Mouse (Mus musculus) neural tube, embryonic 12.5 days (tissue): Measurements from ENCODE around the gene Tanc1. TPM values are rescaled to one million over a fixed set of nuclear protein-coding genes. Genes with fewer than 3 reads are reported as not detected.
A peak's percentile ranks its signal among the peaks of the same experiment; 100 is the strongest.

Experiments used
- ATAC-seq: fragments of 200-750 bp; cut with Nextera tagmentation; 2 replicates; pipeline ENCODE4 v1.8.0; 2017; ENCODE audit warnings: low read depth, mild to moderate bottlenecking, moderate TSS enrichment, moderate library complexity; ENCODE audit not compliant: low FRiP score
- H3K27ac ChIP-seq: fragments of 300-500 bp; sonication (generic); 2 replicates; pipeline ENCODE4 v1.5.1; 2016
- H3K27me3 ChIP-seq: fragments of 300-500 bp; sonication (generic); replicated peaks from 2 replicates; pipeline ENCODE4 v1.6.1; 2016; ENCODE audit warnings: mild to moderate bottlenecking
- H3K36me3 ChIP-seq: fragments of 300-500 bp; sonication (generic); 2 replicates; pipeline ENCODE4 v1.6.1; 2016; ENCODE audit warnings: mild to moderate bottlenecking
- H3K4me1 ChIP-seq: fragments of 300-500 bp; sonication (generic); 2 replicates; pipeline ENCODE4 v1.6.1; 2016
- H3K4me2 ChIP-seq: fragments of 300-500 bp; sonication (generic); replicated peaks from 2 replicates; pipeline ENCODE4 v1.6.1; 2016; ENCODE audit warnings: mild to moderate bottlenecking
- H3K4me3 ChIP-seq: fragments of 300-500 bp; sonication (generic); 2 replicates; pipeline ENCODE4 v1.5.1; 2016
- H3K9ac ChIP-seq: fragments of 300-500 bp; sonication (generic); 2 replicates; pipeline ENCODE4 v1.6.1; 2016; ENCODE audit warnings: mild to moderate bottlenecking
- H3K9me3 ChIP-seq: fragments of 300-500 bp; sonication (generic); 2 replicates; pipeline ENCODE4 v1.6.1; 2016; ENCODE audit warnings: mild to moderate bottlenecking
- WGBS: fragments of 180-500 bp; shearing (Covaris S2); methylation state at CpG from one replicate; pipeline ENCODE4 v1.1.7; 2016; 5-methylcytosine and 5-hydroxymethylcytosine counted together
- polyA plus RNA-seq: library from polyadenylated mRNA; unstranded; fragments of >200 nt; fragmentation: Nextera tagmentation; extraction: Ambion mirVana; gene quantifications from 2 replicates; pipeline ENCODE4 v1.2.1, GENCODE M21; 2016

The Tanc1 gene
- polyA plus RNA-seq, 1 experiment from 2014 or later: 15.9 TPM

- Histone ChIP-seq H3K27me3 (no peaks in the 10 kb centered on the region), H3K9me3 (no peaks in the 10 kb centered on the region), H3K36me3 (no peaks in the 10 kb centered on the region), H3K4me3 (no peak overlapping the region), H3K27ac (no peak overlapping the region), H3K4me1 (peaks cover 23% of the 10 kb centered on the region), H3K9ac (no peak overlapping the region), H3K4me2 (no peak overlapping the region)
- 65% methylated on average over 8 of the region's 8 CpGs for WGBS
- no peak for ATAC-seq
Measured at GRCm38 (mm10) chr2:59596545-59596944, 15.3 kb upstream of the Tanc1 start.

DNA sequence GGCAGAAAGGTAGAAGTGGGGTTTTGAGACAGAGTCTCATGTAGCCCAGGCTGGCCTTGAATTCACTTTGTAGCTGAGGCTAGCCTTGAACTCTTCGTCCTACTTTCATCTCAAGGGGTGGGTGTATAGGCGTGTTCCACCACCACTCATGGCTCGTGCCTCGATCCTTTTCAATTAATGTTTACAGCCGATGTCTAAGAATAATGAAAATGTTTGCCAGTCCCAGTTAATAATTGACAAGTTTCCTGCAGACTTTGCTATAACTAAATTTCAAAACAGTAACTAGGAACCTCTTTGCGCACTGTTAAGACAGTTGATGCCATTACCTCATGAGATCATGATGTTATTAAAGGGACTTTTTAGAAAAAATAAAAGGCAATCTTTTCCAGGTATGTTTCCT, 13.6 kb upstream of the Tanc1 start:
- peaks cover 23% of the 10 kb centered on the region for H3K4me1 ChIP-seq
- WGBS: 87% methylated on average over 6 of the region's 6 CpGs
- H3K9ac ChIP-seq: no peak overlapping the region
- H3K4me2 ChIP-seq: no peak overlapping the region
- H3K36me3 ChIP-seq: no peaks in the 10 kb centered on the region
- H3K9me3 ChIP-seq: no peaks in the 10 kb centered on the region
- H3K27me3 ChIP-seq: no peaks in the 10 kb centered on the region
- no peak for ATAC-seq
- no peak overlapping the region for H3K4me3 ChIP-seq
- no peak overlapping the region for H3K27ac ChIP-seq

DNA sequence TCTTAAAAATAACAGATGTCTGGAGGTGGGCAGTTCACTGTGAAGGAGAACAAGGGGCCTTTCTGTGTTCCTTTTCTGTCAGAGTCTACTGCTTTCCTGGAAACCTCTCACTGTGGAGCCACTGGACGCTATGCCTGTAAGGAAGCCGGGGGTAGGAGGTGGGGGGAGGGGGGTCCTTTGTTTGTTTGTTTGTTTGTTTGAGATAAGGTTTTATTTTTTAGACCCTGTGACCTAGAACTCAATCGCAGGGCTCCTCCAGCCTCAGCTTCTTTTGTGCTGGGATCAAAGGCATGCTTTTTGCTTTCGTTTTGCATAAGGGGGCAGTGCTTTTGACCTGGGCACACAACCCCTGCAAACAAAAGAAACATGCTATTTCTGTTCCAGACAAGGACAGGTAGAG, 12.9 kb upstream of the Tanc1 start:
- ATAC-seq: no peak
- Histone ChIP-seq H3K4me1 (peaks cover 19% of the 10 kb centered on the region), H3K4me3 (no peak overlapping the region), H3K9me3 (no peaks in the 10 kb centered on the region), H3K27ac (no peak overlapping the region), H3K4me2 (no peak overlapping the region; the same call in 1 of the 2 replicates), H3K36me3 (no peaks in the 10 kb centered on the region), H3K9ac (no peak overlapping the region), H3K27me3 (no peaks in the 10 kb centered on the region)
- 6% methylated on average over 4 of the region's 4 CpGs for WGBS

DNA sequence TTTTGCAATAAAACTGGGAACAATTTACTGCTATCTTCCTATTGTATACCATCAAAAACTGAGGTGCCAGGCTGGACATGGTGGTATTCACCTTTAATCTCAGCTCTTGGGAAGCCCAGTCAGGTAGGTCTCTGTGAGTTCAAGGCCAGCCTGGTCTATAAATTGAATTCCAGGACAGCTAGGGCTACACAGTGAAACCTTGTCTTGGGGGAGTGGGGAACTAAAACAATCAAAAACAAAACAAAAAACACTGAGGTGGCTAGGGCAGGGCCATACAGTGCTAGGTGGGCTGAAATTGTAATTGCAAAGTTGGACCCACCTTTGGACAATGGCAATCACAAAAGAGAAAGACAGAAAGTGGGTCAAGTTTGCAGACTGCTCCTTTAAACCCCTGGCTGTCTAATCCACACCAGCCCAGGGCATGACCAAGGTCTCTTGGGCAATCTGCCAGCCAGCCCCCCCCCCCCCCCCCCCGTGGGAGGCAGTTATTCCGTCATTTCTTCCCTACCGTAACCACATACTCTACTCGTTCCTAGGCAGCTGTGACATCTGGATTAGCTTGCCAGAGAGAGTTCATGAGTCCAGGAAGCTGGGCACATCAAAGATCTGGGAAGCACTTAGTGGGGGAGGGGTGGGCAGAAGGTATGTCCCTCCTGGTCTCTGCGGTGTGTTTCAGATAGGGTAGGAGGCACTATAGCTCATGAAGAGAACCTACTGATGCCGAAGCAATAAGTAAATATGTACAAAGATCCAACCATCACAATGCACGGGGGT, 12.3 kb upstream of the Tanc1 start:
- peak overlapping the region; percentile 30 for H3K4me2 ChIP-seq

DNA sequence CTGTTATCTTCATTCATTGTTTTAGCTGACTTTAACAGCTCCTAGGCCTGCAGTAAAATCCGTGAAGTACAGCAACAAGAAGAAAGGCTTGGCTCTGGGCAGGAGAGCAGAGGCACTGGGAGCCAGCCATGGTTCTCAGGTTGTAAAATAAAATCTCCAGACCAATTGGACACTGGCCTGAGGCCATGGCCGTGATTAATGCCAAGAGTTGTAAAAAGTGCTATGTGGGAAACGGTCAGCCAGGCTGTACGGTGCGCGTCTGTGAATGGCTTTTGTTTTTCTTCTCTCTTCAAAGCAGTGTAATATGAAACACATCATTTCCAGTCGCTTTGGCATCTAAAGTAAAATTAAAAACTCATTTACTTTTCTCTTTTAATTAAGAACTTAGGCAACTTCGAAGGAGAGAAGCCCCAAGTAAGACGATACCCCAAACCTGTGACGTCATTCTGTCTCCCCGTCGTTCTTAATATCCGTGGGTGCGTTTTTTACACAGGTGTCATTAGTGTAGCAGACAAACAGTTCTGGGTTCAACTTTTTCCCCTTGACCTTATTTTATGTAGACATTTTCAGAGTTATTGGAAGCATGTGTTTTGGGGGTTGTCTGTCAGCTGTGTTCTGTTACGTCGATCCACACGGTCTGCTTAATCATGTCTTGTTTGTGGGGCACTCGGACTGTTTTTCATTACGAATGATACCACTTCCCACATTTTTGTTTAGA, 11.6 kb upstream of the Tanc1 start:
- H3K4me1 ChIP-seq: peaks cover 13% of the 10 kb centered on the region
- H3K27me3 ChIP-seq: no peaks in the 10 kb centered on the region
- ATAC-seq: peak; percentile 35; the same call in 1 of the 2 replicates
- H3K36me3 ChIP-seq: no peaks in the 10 kb centered on the region
- WGBS: 43% methylated on average over 19 of the region's 19 CpGs
- H3K4me3 ChIP-seq: no peak overlapping the region
- H3K9ac ChIP-seq: no peak overlapping the region
- peak overlapping the region; percentile 30 for H3K4me2 ChIP-seq
- no peak overlapping the region for H3K27ac ChIP-seq
- H3K9me3 ChIP-seq: no peaks in the 10 kb centered on the region

More for the DNA sequence above, 12.3 kb upstream of the Tanc1 start:
- Histone ChIP-seq H3K36me3 (no peaks in the 10 kb centered on the region), H3K27me3 (no peaks in the 10 kb centered on the region), H3K4me3 (no peak overlapping the region), H3K4me1 (peaks cover 13% of the 10 kb centered on the region), H3K27ac (no peak overlapping the region), H3K9me3 (no peaks in the 10 kb centered on the region), H3K9ac (no peak overlapping the region)
- 4% methylated on average over 7 of the region's 7 CpGs for WGBS
- peak; percentile 84 for ATAC-seq

GRCm38 (mm10) chr2:59600980-59601379, 10.9 kb upstream of the Tanc1 start:
- H3K4me1 ChIP-seq: peaks cover 13% of the 10 kb centered on the region
- H3K4me2 ChIP-seq: no peak overlapping the region
- ATAC-seq: no peak
- H3K27ac ChIP-seq: no peak overlapping the region
- no peaks in the 10 kb centered on the region for H3K9me3 ChIP-seq
- no peak overlapping the region for H3K9ac ChIP-seq
- WGBS: 88% methylated on average over 2 of the region's 2 CpGs
- no peak overlapping the region for H3K4me3 ChIP-seq
- no peaks in the 10 kb centered on the region for H3K27me3 ChIP-seq
- no peaks in the 10 kb centered on the region for H3K36me3 ChIP-seq

- 92% methylated on average over 8 of the region's 8 CpGs for WGBS
- Histone ChIP-seq H3K27ac (no peak overlapping the region), H3K9me3 (no peaks in the 10 kb centered on the region), H3K9ac (no peak overlapping the region), H3K27me3 (no peaks in the 10 kb centered on the region), H3K36me3 (no peaks in the 10 kb centered on the region), H3K4me3 (no peak overlapping the region), H3K4me2 (no peak overlapping the region), H3K4me1 (peaks cover 13% of the 10 kb centered on the region)
- no peak for ATAC-seq
Measured at GRCm38 (mm10) chr2:59601452-59601851, 10.4 kb upstream of the Tanc1 start.

DNA sequence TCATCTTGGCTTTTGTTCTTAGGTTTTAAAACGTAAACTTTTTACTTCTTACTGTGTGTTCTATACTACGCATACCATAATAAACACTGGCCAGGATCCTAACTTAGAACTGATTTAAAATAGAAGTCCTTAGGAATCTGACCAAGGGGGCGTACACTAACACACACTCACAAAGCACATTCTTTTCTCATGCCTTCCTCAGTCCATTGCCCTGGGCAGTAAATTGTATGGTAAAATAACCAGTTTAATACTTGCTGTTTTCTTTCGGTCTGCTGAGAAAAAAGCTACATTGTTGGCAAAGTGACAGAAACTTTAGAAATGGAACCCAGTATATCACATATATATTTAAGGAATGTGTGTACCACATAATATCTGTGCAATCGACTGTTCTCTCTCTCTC, 2.9 kb upstream of the Tanc1 start:
- no peak overlapping the region for H3K27ac ChIP-seq
- peaks cover 12% of the 10 kb centered on the region for H3K4me1 ChIP-seq
- no peak overlapping the region for H3K4me2 ChIP-seq
- H3K9ac ChIP-seq: no peak overlapping the region
- no peaks in the 10 kb centered on the region for H3K27me3 ChIP-seq
- no peak for ATAC-seq
- H3K4me3 ChIP-seq: no peak overlapping the region
- no peaks in the 10 kb centered on the region for H3K9me3 ChIP-seq
- 59% methylated on average over 5 of the region's 5 CpGs for WGBS
- H3K36me3 ChIP-seq: no peaks in the 10 kb centered on the region

DNA sequence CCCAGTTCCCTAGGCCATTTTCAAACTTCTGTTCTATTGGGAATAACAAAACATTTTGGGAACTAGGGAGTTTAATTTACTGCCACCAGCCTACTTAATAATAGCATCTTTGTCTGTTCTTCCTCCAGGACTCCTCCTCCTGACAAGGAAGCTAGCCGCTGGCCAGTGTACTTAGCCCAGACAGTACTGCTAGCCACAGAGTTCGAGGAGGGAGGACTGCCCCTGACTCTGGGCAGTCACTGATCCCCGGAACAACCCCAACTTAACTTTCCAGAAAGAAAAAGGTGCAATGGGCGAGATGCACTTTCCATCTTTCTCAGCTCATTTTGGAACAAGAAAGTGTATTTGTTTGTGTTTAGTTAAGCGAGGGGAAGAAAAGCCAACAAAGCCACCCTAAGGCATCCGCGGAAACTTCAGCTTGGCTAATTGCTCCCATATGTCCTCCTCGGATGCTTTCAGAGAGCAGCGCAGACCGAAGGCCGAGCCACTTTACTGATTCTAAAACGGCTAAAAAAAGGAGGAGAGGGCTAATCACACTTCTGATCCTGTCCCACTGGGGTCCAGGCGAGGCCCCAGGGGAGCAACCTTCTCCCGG, 529 bp upstream of the Tanc1 start:
- Histone ChIP-seq H3K27ac (peak overlapping the region; percentile 59; the same call in 1 of the 2 replicates), H3K36me3 (no peaks in the 10 kb centered on the region), H3K4me3 (peak overlapping the region; percentile 75), H3K4me1 (peaks cover 14% of the 10 kb centered on the region), H3K4me2 (peak overlapping the region; percentile 98), H3K9me3 (no peaks in the 10 kb centered on the region), H3K9ac (peak overlapping the region; percentile 82), H3K27me3 (no peaks in the 10 kb centered on the region)
- under 1% methylated on average over 14 of the region's 14 CpGs for WGBS
- no peak; the same call in 1 of the 2 replicates for ATAC-seq

DNA sequence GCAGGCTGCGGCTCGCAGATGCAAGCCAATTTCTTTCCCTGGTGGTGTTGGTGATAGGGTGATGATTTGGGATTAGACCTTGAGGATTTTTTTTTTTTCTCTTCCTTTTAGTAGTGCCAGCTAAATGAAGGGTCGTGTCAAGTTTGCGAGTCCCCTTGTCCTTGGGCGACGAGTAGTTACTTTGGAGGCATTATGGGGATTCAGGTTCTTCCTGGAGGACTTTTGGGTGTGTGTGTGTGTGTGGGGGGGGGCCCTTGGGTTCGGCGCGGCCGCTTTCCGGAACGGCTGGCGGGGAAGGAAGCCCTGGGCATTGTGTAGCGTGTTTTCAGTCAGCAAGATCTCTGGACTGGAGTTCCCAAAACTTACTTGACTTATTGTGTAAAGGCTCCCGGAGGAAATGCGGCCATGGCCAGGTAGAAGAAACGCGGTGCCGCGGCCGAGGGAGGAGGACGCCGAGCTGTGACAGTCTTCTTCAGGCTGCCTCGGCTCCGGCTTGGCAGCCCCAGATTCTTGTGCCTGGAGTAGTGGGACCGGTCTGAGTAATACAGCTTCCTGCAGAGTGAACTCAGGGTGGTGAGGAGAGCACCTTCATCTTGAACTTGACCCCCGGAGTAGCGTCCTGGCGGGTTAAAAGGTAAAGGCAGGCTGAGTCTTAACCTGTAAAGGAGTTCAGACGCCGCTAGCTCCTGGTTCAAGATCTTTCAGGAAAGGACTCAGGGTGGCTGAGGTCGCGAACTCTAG, 1.1 kb downstream of the Tanc1 start:
- Histone ChIP-seq H3K27me3 (no peaks in the 10 kb centered on the region), H3K36me3 (no peaks in the 10 kb centered on the region), H3K4me2 (peak overlapping the region; percentile 98), H3K4me3 (peak overlapping the region; percentile 75), H3K9me3 (no peaks in the 10 kb centered on the region), H3K4me1 (peaks cover 14% of the 10 kb centered on the region), H3K27ac (peak overlapping the region; percentile 59; the same call in 1 of the 2 replicates), H3K9ac (peak overlapping the region; percentile 82)
- under 1% methylated on average over 33 of the region's 33 CpGs for WGBS
- ATAC-seq: no peak

DNA sequence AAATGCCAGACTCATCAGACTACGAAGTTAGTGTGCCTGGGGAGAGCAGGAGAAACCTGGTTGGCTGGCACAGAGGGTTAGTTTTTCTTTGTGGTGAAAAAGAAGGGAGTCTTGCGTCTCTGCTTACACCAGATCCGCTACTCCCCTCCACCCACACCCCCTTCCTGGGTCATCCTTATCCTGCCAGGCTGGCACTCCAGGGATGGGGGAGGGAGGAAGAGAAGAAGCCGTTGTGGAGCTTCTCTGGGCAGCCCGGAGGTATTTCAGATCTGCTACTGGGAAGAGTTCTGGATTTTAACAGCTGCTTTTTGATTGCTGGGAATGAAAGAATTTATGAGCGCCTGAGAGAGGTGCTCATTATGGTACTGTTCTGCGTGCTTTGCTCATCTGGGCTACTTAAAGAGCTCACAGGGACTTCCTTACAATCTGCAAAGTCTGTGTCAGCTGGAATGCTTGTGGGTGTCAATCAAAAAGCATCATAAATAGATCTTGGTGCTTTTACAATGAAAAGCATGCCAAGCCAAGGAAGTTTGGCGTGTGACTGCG, 1.7 kb downstream of the Tanc1 start:
- H3K4me1 ChIP-seq: peaks cover 14% of the 10 kb centered on the region
- peak overlapping the region; percentile 75 for H3K4me3 ChIP-seq
- H3K36me3 ChIP-seq: no peaks in the 10 kb centered on the region
- H3K9me3 ChIP-seq: no peaks in the 10 kb centered on the region
- H3K27me3 ChIP-seq: no peaks in the 10 kb centered on the region
- WGBS: 9% methylated on average over 9 of the region's 9 CpGs
- H3K4me2 ChIP-seq: peak overlapping the region; percentile 98
- no peak for ATAC-seq
- no peak overlapping the region for H3K27ac ChIP-seq
- H3K9ac ChIP-seq: peak overlapping the region; percentile 82
